Mouse (Mus musculus): Measurements from ENCODE around the gene Mis12.

Gene Mis12

GRCm38 (mm10) chr11:71019201-71020068, at the start of gene Mis12, which contains the start of gene Derl2:
Mis12 (plus strand) TSS chr11:71019611.
Derl2 (minus strand) TSS chr11:71019841.
- peak; percentile 95 for DNase-seq

GRCm38 (mm10) chr11:70969821-70970559, 49.4 kb upstream of the Mis12 start, which contains the start of the genes Nup88 and Rpain:
Nup88 (minus strand) TSS chr11:70969973.
Rpain (plus strand) TSS chr11:70970213.
- peak; percentile 86 for DNase-seq

DNA sequence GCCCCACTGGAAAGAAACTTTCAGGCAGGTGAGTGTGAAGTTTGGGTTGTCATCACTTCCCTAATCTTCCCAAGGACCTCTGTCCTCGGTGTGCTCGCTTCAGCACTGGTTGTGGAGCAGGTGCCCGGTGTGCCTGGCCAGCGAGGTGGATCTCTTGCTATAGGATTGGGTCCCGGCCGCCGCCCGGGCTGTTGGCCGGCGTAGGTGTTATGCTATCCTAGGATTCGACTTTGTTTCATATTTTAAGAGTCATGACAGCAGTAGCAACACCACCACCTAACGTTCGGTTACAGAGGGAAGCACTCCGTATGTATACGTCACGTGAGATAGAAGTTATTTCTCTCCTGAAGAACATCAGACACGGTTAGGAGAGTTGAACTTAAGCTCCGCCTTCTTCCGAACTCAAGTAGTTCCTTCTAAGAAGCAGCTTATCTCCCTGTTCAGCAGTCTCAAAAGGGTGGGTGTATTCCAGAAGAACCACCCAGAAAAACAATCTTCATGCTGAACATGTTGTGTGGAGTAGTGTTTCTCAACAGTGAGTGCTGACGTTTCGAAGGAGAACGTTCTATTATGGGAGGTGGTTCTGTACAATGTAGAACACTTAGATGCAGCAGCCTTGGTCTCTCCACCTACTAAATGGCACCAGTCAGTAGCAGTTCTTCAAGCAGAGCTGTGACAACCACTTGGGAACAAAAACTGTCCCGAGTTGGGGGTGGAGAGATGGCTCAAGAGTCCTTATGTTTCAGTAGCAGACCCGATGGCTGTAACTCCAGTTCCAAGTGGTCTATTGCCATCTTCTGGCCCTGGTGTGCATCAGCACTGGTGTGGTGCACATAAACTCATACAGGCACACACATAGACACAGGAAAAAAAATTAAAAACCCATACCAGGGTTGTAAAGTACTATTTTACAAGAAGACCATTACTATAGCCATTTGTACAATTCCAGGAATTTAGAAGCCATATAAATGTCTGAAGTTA, 48.6 kb upstream of the Mis12 start:
- DNase-seq: no peak

DNA sequence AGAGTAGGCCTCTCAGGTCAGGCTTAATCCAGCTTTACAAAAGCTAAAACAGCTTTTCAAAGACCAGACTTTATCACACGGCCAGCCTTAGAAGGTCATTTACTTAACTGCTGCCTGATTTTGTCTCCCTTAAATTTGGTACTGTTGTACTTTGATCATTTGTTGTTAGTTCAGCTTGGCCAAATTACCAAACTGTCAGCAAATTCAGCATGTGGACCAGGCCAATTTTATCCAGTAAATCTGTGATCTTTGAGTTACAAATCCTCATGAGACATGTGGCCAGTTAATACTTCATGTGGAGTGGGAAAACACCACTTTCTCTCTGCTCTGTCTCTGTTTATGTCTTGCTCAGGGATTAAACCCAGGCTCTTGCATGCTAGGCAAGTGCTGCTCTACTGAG, 46.8 kb upstream of the Mis12 start:
- no peak for DNase-seq

DNA sequence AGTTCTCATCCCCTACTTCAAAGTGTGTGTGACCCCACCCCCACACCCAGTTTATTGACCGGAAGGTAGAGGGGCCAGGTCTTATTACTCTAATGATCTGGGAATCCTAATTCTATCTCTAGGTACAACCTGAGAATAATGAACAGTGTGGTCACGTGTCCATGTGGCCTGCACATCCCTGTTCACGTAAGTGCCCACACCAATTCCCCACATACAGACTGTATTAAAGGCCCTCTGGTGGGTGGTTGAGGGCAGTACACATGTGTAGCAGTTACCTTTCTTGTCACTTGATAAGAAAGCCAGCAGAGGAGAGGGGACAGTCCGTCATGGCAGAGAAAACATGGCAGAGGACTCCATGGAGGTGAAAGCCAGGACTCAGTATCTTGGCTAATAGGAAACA, 45.5 kb upstream of the Mis12 start:
- no peak for DNase-seq

- DNase-seq: no peak
Observed at GRCm38 (mm10) chr11:70975193-70975592, 44.2 kb upstream of the Mis12 start.

DNA sequence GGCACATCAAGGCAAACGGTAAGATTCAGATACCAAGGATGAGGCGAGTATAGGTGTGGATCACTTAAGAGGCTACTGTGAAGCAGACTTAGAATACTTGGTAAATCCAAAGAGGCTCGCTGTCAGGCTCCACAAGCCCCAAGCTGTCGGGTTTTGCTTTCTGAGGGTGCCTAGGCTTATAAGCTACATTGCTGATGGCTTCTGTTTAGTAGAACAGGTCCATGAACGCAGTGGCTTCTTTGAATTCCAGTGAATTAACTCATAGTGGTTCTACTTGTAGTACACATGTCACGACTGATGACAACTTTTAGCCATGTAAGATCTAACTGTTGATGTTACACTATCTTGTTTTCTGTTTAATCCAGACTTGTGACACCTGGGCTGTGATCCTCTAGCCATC, 42.1 kb upstream of the Mis12 start:
- no peak for DNase-seq

DNA sequence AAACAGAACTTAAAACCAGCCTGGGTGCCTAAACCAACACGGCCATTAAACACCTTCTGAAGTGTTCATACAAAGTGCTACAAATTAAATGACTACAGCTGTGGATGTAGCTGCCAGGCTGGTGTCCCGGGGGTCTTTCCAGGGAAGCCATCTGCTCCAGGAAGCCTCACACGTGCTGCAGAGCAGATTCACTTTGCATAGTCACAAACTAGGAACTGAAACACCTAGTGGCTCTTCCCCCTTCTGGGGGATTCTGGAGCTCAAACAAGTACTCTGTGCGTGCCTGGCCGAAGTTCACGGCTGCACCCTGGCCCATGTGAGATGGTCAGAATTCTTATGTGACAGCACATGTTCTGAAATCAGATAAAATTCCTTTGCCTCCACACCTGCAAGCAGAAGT, 39.2 kb upstream of the Mis12 start:
- no peak for DNase-seq

- DNase-seq: no peak
Observed at GRCm38 (mm10) chr11:70980751-70981510, 38.5 kb upstream of the Mis12 start.

DNA sequence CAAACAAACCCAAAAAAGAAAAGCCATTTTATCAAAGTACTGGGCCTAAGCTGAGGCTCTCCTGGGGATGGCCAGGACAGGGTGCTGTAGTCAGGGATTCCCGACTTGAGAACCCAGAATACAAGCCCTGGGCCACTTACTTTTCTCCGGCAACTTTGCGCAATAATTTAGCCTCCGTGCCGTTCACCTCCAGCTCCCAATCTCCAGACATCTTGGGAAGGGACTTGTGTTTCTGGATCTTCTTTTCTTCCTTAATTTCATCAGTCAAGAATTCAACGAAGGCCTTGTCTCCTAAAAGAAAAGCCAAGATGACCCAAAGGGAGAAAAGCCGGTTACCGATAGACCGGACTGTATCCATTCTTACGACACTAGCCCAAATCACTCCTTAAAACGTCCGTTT, 37.4 kb upstream of the Mis12 start:
- DNase-seq: no peak

DNA sequence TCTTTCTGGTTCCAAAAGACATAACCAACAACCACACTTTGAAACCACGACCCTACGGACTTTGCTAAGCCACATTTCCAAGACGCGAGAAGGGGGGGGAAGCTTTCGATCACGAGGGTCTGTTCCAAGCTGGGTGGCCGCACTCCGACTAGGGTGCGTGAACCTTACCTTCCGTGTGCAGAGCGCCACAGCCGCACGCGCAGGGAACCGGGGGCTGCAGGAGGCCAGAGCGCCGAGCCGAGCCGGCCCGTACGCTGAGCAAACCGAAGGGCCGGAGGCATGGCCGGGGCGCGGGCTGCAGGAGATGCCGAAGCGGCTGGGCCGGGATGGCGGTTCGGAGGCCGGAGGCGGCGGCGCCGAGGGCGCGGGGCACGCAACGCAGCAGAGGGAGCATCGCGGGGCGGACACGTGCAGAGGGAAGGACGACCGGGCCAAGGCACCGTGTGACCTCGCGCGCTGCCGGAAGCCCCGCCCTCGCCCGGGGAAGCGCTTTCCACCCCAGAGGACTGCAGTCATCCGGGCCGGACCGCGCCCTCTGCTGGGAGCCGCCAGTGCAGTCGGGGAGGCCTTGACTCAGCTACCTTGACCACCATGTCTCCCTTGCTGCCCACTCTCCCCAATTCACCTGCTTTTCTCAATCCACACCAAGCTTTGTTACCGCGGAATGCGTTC, 36.7 kb upstream of the Mis12 start, which contains the start of gene C1qbp:
Gene C1qbp (minus strand): TSS at position 470 of the 672 bp plus-strand sequence.
- DNase-seq: peak; percentile 98

DNA sequence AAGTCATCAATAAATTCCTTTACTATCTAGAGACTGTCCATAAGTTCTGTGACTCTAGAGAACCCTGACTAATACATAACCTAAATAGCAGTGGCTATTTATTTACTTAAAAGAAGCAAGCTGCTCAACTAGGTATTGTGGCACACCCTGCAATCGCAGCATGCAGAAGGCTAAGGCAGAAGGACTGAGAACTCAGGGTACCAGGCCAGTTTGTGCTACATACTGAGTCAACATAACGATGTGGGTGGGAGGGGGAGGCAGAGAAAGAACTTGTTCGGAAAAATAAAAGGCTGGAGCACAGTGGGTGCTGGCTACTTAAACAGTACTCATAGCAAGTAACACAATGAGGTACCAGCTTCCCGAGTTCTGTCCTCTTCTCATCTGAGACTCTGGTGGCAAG, 18.2 kb upstream of the Mis12 start:
- DNase-seq: no peak

DNA sequence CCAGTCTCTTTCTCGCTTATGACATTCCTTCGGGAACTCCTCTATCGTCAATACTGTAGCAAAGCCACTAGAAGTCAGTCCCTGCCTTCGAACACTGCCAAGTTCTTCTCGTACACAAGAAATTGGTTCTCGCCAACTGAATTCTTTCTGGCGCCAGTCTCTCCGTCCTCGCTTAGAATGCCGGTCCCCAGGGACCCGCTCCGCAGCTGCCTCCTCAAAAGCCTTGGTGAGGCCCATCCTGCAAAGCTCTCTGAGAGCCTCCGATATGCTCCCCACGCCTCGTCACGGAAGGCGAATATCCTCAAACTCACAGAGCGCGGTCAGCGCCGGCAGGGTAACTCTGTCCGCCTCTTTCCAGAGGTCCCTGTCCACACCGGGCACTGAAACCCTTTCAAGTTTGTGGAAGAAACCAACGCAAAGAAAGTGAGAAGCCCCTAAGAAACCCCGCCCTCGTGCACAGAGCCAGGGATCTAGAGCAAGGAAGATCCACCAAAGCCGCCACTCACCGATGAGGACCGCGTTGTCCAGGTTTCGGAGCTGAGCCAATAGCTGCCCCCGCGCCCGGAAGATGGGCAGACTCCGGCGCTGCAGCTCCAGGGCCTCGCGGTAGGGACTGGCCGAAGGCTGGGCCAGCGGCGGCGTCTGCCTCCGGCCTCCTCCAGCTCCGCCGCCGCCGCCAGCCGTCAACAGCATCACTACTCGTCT, 15.6 kb upstream of the Mis12 start:
- no peak for DNase-seq

DNA sequence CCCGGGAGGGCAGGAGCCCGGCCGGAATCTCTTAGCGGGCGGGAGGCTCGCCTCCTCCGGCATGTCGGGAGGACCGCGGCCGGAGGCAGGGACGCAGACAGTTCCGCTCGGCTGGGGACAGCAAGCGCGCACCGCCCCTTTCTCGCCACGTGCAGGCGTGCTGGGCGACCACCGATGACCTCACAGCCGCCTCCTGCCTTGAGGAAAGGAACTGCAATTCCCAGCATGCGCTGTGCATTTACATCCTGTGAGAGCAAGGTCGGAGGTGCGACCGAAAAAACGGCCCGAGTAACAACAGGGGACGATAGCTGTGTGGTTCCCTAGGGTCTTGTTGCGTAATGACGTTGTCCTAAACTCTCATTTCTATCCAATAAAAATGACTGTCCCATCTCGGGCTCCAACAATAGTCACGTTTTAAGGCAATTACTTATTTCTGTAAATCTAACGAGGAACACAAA, 15.1 kb upstream of the Mis12 start, which contains the start of gene Dhx33:
Gene Dhx33 (minus strand): TSS at position 122 of the 458 bp plus-strand sequence.
- DNase-seq: peak; percentile 95

- DNase-seq: no peak
Observed at GRCm38 (mm10) chr11:71005046-71005445, 14.4 kb upstream of the Mis12 start.

DNA sequence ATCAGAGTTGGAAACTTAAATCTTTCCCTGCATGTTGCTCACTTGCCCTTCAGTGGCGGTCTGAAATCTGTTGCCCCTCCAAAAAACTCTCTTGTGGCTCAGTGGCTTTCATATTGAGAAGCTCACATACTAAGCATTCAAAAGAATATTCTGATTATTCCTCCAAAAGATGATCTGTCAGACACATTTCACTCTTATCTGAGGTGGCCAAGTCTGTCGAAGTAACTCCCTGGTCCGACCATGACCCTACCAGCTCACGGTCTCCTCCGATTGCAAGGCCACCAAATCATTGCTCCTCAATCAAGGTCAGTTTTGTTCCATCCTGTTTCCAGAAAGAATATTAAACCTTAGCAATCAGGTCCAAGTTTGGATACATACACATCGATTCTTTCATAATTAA, 12.4 kb upstream of the Mis12 start:
- no peak for DNase-seq

DNA sequence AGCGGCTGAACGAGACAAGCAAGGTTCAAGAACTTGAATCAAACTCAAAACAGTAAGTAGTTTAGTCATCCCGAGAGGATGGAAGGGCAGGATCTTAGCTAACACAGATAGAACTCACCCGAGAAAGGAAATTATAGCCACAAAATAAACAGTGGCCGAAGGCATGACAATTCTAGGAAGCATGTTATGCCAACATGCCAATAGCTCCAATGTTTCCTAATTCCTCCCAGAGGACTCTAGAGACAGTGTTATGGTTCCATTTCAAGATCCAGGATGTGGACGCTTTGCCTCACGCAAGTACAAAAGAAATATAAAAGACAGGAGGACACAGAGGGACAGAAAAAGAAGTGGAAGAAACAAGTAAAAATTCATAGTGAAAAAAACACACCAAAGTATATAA, 11.6 kb upstream of the Mis12 start:
- DNase-seq: no peak

DNA sequence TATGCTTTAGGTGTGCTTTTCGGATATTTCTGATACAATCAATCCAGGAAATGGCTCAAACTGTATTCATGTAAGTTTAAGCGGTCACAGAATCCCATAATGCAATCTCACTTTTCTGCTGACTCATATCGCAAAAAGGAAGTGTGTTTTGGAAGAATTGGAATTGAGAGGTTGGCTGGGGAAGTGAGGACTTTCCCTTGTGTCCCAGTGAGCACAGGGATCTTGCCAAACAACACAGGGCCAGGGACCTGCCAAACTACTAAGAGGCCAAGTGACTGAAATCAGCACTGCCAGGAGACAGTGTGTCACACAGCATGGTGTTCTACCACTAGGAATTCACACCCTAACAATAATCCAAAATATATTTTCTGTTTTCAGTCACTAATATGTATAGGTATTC, 11.1 kb upstream of the Mis12 start:
- no peak for DNase-seq

DNA sequence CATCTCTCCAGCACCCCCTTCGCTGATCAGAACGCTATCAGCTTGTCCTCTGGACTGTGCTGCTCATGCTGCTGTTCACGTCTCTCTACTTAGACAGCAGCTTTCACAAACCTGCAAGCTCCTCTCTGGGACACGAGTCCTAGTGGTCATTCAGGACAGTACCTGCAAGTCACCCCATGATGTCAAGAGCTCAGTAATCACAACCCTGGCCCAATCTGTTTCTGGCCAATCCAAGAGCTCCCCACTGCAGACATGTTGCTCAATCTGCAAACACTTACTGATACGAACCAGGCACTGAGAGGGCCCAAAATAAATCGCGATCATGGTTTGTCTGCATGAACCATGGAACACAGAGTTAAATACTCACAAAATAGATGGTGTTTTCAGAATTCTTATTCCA, 6.7 kb upstream of the Mis12 start:
- DNase-seq: no peak

GRCm38 (mm10) chr11:71017051-71017450, 2.4 kb upstream of the Mis12 start:
- DNase-seq: no peak
